Mouse (Mus musculus): ENCODE measurements around the gene Adra1d. TPM values are rescaled to one million over a fixed set of nuclear protein-coding genes. Genes with fewer than 3 reads are reported as not detected.
A peak's percentile ranks its signal among the peaks of the same experiment; 100 is the strongest.

The Adra1d gene
- total RNA-seq, 2 experiments from 2014 or later: 0.27 to 0.87 TPM

DNA sequence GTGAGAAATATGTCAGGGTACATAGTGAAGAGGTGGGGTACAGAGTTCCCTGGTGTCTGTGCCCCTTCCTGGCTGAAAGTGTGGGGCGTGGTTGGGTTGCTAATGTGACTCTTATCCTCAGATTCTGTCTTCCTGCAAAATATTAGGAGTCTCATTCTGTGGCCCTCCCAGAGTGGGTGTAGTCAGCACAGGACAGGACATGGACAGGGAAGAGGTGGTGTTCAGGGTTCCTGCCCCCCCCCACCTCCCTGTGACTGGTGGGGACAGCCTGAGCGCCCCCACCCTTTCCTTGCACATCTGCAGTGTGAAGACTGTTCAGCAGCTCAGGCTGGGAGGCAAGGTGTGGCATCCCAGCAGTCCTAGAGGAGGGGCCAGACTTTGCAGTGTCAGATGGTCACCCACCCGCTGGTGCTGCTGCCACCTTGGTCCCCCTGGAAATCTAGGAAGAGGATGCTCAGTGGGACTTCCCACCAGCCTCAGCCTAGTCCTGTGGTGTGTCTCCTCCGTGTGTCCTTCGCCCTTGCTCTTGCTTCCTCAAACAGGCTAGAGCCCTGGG is 62.7 kb downstream of the Adra1d start:
- no peak for DNase-seq
- intact Hi-C loops (cut with DNase I): no loop called here

DNA sequence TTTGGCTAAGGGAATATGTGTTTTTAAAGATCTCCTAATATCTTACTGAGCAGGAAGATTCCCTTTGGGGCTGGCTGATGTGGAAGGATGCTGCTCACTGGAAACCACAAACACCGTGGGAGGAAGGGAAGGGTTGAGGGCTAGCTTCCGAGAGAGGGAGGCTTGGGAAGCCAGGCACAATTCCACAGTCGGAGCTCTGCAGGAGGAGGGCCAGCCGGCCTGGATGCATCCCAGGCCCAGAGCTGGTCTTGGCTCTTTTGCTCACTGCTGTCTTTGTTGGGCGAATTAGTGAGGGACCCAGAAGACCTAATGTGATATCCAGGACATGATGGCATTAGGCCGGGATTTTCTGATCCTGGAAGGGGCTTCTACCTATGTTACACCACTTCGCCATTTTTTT is 63.9 kb downstream of the Adra1d start:
- DNase-seq: peak; percentile 55 to 59
- intact Hi-C loops (cut with DNase I): no loop called here

DNA sequence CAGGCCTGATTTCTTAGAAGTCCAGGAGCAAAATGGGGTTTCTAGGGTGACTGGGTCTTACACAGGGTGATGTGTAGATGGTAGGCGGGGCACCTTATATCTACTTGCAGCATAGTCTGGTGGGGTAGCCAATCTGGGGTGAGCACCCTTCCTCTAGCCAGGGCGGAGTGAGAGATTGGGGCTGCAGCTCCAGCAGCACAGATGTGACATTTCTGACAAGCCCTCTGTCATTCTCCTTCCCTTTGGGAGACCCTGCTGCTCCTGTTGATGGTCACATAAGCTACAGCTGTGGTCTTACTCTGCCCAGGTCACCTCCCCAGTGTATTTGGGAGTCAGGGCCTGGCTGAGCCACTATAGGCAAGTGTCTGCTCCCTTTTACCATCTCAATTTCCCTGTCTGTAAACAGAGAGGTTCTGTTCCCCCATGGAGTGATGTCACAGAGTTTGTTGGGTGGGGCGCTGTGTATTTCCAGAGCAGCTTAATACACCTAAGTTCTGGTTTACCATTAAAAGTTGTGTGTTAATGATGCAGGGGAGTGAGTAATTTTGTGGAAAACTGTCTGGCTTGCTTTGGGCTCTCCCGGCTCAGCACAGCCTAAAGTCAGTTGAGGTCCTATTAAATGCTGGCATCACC is 64.7 kb downstream of the Adra1d start:
- DNase-seq: no peak
- intact Hi-C loops (cut with DNase I): no loop called here

DNA sequence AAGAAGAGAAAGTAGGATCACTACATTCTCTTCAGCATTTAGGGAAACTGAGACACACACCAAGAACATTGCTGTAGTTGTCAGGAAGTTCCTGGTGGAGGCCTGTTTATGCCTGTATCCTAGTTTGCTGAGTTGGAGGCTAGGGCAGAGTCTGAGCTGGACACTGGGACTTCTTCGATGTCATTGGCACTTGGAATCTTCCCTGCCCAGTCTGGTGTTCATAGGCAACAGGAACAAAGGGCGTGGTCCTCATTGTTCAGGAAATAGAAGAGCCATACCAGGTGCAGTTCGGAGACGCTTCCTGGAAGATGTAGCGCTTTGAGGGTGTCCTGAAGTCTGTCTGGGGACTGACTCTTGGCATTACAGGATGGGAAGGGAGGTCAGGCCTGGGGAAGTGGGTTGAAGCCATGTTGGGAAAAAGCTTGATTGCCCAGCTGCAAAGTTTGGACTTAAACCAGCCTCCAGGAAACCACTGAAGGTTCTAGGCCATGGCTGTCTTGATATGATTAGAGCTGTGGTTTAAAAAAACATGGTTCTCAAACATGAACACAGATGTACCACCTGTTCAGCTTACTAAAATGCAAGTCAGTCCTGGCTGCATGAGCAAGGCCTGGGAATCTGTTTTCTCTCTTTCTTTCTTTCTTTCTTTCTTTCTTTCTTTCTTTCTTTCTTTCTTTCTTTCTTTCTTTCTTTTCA is 65.8 kb downstream of the Adra1d start:
- intact Hi-C loops (cut with DNase I): no loop called here
- DNase-seq: no peak

Other genes starting within 250 kb of the Adra1d start
- gene Rnf24, start 209.4 kb downstream of the Adra1d start, total RNA-seq (2021): 1 to 10 TPM; 1.2 to 1.3 TPM
- gene Smox, start 70.8 kb downstream of the Adra1d start, total RNA-seq (2021): 100 to 1,000 TPM; 103 to 399 TPM